In the genomic region with DNA sequence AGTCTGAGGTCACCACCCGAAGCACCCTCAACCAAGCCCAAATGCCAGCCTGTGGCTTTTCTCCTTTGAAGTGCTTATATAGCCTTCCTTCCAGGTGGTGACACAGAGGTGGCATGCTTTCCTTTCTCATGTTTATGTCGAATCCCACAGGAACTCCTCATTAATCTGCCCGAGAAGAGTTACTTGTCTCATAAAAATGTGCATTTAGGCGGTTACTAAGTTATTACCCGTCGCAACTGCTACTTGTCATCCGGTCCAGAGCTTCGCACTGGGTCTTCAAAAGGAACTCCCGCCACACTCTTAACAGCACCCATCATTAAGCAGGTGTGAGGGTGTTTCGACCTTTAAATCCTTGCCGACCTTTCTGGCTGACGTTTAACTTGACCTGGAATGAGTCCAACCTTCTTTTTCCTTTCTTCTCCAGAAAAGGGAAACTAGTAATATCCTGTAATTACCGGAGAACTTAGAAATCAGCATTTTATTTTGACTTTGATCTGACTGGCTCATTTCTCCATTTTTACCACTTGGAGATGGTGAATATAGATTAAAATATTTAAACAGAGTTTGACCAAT, we compare ENCODE assay signal across 30 mouse cellular contexts. TPM values are rescaled to one million over a fixed set of nuclear protein-coding genes. Genes with fewer than 3 reads are reported as not detected.
DNase-seq lines count a peak whose midpoint lies in the region; ATAC-seq and TF ChIP-seq lines count a peak whose summit lies in the region.
"Had no signal": no experiment of that assay in that cellular context is flagged by ENCODE, and none has a peak within 500 bp of the region (broad histone marks: within the 10 kb centered on the region; RNA-seq: fewer than 3 reads in every experiment).

Krt39 (minus strand) TSS at position 51 of the 573 bp plus-strand sequence.

- no peaks in the 10 kb centered on the region for H3K36me3 ChIP-seq in kidney, adult 2 months (ENCODE audit: control insufficient read depth, insufficient read depth, low read length)
- H3K36me3 ChIP-seq in kidney, postnatal 0 days (ENCODE audit: insufficient read depth, low read length) = no peaks in the 10 kb centered on the region
- H3K36me3 ChIP-seq: embryonic facial prominence, embryonic 12.5 days; embryonic facial prominence, embryonic 15.5 days; heart, embryonic 10.5 days; heart, embryonic 13.5 days had no signal

- no peak for ATAC-seq in kidney, postnatal 0 days (replicated peaks; ENCODE audit: low FRiP score, low read depth)
- ATAC-seq: CD4-positive, CD25-positive, alpha-beta regulatory T cell, adult 4 months; forebrain, embryonic 14.5 days; forebrain, postnatal 0 days had no signal

- no peaks in the 10 kb centered on the region for H3K9me3 ChIP-seq in kidney, postnatal 0 days (replicated peaks; ENCODE audit: low read length)
- H3K9me3 ChIP-seq: embryonic facial prominence, embryonic 12.5 days; embryonic facial prominence, embryonic 15.5 days; heart, embryonic 10.5 days; heart, embryonic 13.5 days had no signal

- TF ChIP-seq CTCF in kidney, adult 2 months (conservative IDR thresholded peaks at IDR 0.05; ENCODE audit: insufficient read depth, insufficient read length, low read depth, low read length) = no peak
- no peak for TF ChIP-seq CTCF in kidney, postnatal 0 days (IDR thresholded peaks at IDR 0.05; ENCODE audit: low read depth)

- DNase-seq in kidney, adult 2 months = peak; percentile 56
- DNase-seq in kidney, postnatal 10 days = no peak
- DNase-seq in kidney, postnatal 0 days (ENCODE audit: low spot score) = peak; percentile 15
- no peak for DNase-seq in kidney, postnatal 4 days
- DNase-seq in hindlimb bud, embryonic 11.5 days (ENCODE audit: extremely low spot score, low read depth, low spot score) = peak; percentile 20
- peak; percentile 6 to 27 for DNase-seq in kidney, postnatal 36 days
- DNase-seq in spleen, postnatal 10 days (ENCODE audit: low spot score in 2 of 2) = no peak
- DNase-seq: adrenal gland, adult 2 months; adrenal gland, postnatal 14 days; cerebellum, adult 11 months; cerebellum, adult 2 months; cerebellum, adult 9-11 months; cerebellum, postnatal 25 days; forebrain, postnatal 0 days; gastrocnemius, postnatal 10 days; gastrocnemius, postnatal 36 days; heart, adult 2 months; heart, postnatal 14 days; heart, postnatal 4 days had no signal

- no peaks in the 10 kb centered on the region for H3K4me1 ChIP-seq in kidney, adult 2 months (ENCODE audit: control insufficient read depth, insufficient read depth, low read length)
- H3K4me1 ChIP-seq in kidney, postnatal 0 days (replicated peaks; ENCODE audit: insufficient read depth, low read length) = no peaks in the 10 kb centered on the region
- H3K4me1 ChIP-seq: embryonic facial prominence, embryonic 12.5 days; embryonic facial prominence, embryonic 15.5 days; heart, embryonic 10.5 days; heart, embryonic 13.5 days had no signal

- no peak for TF ChIP-seq POLR2A in kidney, adult 2 months (IDR thresholded peaks at IDR 0.05; ENCODE audit: low read depth, low read length)

- no peak within 1 kb of the TSS for H3K4me3 ChIP-seq in kidney, adult 2 months (ENCODE audit: insufficient read depth, low read depth, low read length)
- no peak within 1 kb of the TSS for H3K4me3 ChIP-seq in kidney, postnatal 0 days (replicated peaks; ENCODE audit: low read depth, low read length)
- H3K4me3 ChIP-seq: embryonic facial prominence, embryonic 12.5 days; embryonic facial prominence, embryonic 15.5 days; heart, adult 2 months; heart, embryonic 10.5 days; heart, embryonic 13.5 days had no signal

- no peak within 1 kb of the TSS for H3K9ac ChIP-seq in kidney, postnatal 0 days (ENCODE audit: low read depth, low read length)
- H3K9ac ChIP-seq: embryonic facial prominence, embryonic 12.5 days; embryonic facial prominence, embryonic 15.5 days; forebrain, postnatal 0 days; heart, embryonic 13.5 days; hindbrain, embryonic 14.5 days had no signal

- no peaks in the 10 kb centered on the region for H3K27me3 ChIP-seq in kidney, adult 2 months (replicated peaks; ENCODE audit: control insufficient read depth, insufficient read depth, low read length)
- no peaks in the 10 kb centered on the region for H3K27me3 ChIP-seq in kidney, postnatal 0 days (ENCODE audit: insufficient read depth, low read length)
- H3K27me3 ChIP-seq: embryonic facial prominence, embryonic 12.5 days; embryonic facial prominence, embryonic 15.5 days; heart, embryonic 13.5 days had no signal

- WGBS in kidney, adult 2 months = 10% methylated on average over 13 of the region's 13 CpGs
- WGBS in kidney, postnatal 0 days = 9% methylated on average over 13 of the region's 13 CpGs

- H3K4me2 ChIP-seq in kidney, postnatal 0 days (ENCODE audit: low read length) = no peak within 1 kb of the TSS
- H3K4me2 ChIP-seq: embryonic facial prominence, embryonic 12.5 days; embryonic facial prominence, embryonic 15.5 days; heart, embryonic 13.5 days; hindbrain, embryonic 14.5 days had no signal

- H3K27ac ChIP-seq in kidney, adult 2 months (ENCODE audit: insufficient read depth, low read depth, low read length) = no peak within 1 kb of the TSS
- no peak within 1 kb of the TSS for H3K27ac ChIP-seq in kidney, postnatal 0 days
- H3K27ac ChIP-seq: embryonic facial prominence, embryonic 12.5 days; embryonic facial prominence, embryonic 15.5 days; heart, adult 2 months; heart, embryonic 10.5 days; heart, embryonic 13.5 days; hindbrain, embryonic 14.5 days had no signal

RNA-seq across cellular contexts. Expression of gene Krt39, which starts in this region (rescaled TPM):
- not detected in 2 replicates for polyA plus RNA-seq in kidney, adult 2 months (2012; rRNA removed)
- polyA plus RNA-seq in kidney, postnatal 0 days (2015; fragmentation: Nextera tagmentation; extraction: Ambion mirVana) = 0.45 and 0.46 TPM in 2 replicates
- polyA plus RNA-seq: adrenal gland, adult 2 months; C2C12; CD4-positive, CD25-positive, alpha-beta regulatory T cell, adult 4 months; cerebellum, adult 2 months; embryonic facial prominence, embryonic 12.5 days; forebrain, embryonic 11.5 days; forebrain, embryonic 14.5 days; forebrain, postnatal 0 days; heart, adult 2 months; heart, embryonic 10.5 days; heart, embryonic 13.5 days; heart, embryonic 16.5 days; hindbrain, embryonic 11.5 days; hindbrain, embryonic 14.5 days had no signal

Comparison
In these comparisons a context has a peak if more than half of its experiments do, and no peak if none do; other contexts are left out.
1. DNase-seq: peak in hindlimb bud, embryonic 11.5 days (single experiment) and kidney, postnatal 36 days (2 of 2); none in kidney, postnatal 10 days (single experiment), kidney, postnatal 4 days (0 of 2) and spleen, postnatal 10 days (0 of 2).
2. Peak in DNase-seq in kidney, adult 2 months; RNA of the gene not detected or under 1 TPM.
3. Peak in DNase-seq in kidney, postnatal 0 days; RNA of the gene not detected or under 1 TPM.